Mouse (Mus musculus) forebrain, embryonic 13.5 days (tissue): ENCODE measurements around the gene Nomo1. TPM values are rescaled to one million over a fixed set of nuclear protein-coding genes. Genes with fewer than 3 reads are reported as not detected.

Experiments used
- ATAC-seq: fragments of 200-750 bp; cut with Nextera tagmentation; 2 replicates; pipeline ENCODE4 v1.8.0; 2017
- H3K27ac ChIP-seq: fragments of 300-500 bp; sonication (generic); 2 replicates; pipeline ENCODE4 v1.5.1; 2015; ENCODE audit warnings: inconsistent platforms, mild to moderate bottlenecking, moderate library complexity
- H3K27me3 ChIP-seq: fragments of 300-500 bp; sonication (generic); 2 replicates; pipeline ENCODE4 v1.6.1; 2015; ENCODE audit warnings: mild to moderate bottlenecking, inconsistent platforms
- H3K36me3 ChIP-seq: fragments of 300-500 bp; sonication (generic); 2 replicates; pipeline ENCODE4 v1.6.1; 2015; ENCODE audit warnings: mild to moderate bottlenecking, inconsistent platforms; ENCODE audit not compliant: poor library complexity, severe bottlenecking
- H3K4me1 ChIP-seq: fragments of 300-500 bp; sonication (generic); 2 replicates; pipeline ENCODE4 v1.6.1; 2015; ENCODE audit warnings: inconsistent platforms
- H3K4me2 ChIP-seq: fragments of 300-500 bp; sonication (generic); 2 replicates; pipeline ENCODE4 v1.6.1; 2015; ENCODE audit warnings: inconsistent platforms, mild to moderate bottlenecking, moderate library complexity
- H3K4me3 ChIP-seq: fragments of 300-500 bp; sonication (generic); 2 replicates; pipeline ENCODE4 v1.5.1; 2015; ENCODE audit warnings: mild to moderate bottlenecking, inconsistent platforms
- H3K9ac ChIP-seq: fragments of 300-500 bp; sonication (generic); 2 replicates; pipeline ENCODE4 v1.6.1; 2015; ENCODE audit warnings: mild to moderate bottlenecking, inconsistent platforms
- H3K9me3 ChIP-seq: fragments of 300-500 bp; sonication (generic); replicated peaks from 2 replicates; pipeline ENCODE4 v1.6.1; 2016; ENCODE audit warnings: inconsistent platforms
- WGBS: fragments of 180-500 bp; shearing (Covaris S2); methylation state at CpG from one replicate; pipeline ENCODE4 v1.1.7; 2015; 5-methylcytosine and 5-hydroxymethylcytosine counted together
- polyA plus RNA-seq: library from polyadenylated mRNA; unstranded; fragments of >200 nt; fragmentation: Nextera tagmentation; extraction: Ambion mirVana; gene quantifications from 2 replicates; pipeline ENCODE4 v1.2.1, GENCODE M21; 2015

The Nomo1 gene
- polyA plus RNA-seq, 1 experiment from 2014 or later, result 30.7 TPM

DNA sequence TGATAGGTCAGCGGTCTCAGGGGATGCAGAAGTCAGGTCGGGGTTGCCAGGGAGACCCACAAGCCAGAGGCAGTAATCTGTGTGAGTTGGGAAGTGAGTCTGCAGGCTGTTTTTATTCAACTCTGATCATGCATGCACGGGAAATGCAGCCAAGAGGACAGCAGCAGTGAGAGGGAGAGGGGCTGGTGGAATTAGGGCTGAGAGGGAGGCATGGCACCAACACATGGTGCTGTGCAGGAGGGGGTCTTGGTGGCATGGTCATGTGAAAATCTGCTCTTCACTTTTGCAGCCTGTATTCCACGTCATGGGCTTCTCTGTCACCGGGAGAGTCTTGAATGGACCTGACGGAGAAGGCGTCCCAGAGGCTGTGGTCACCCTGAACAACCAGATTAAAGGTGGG is 16.5 kb downstream of the Nomo1 start:
- no peak overlapping the region for H3K4me3 ChIP-seq
- no peak overlapping the region for H3K9ac ChIP-seq
- 78% methylated on average over 7 of the region's 7 CpGs for WGBS
- no peaks in the 10 kb centered on the region for H3K9me3 ChIP-seq
- no peaks in the 10 kb centered on the region for H3K27me3 ChIP-seq
- H3K4me1 ChIP-seq, result no peaks in the 10 kb centered on the region
- no peak for ATAC-seq
- no peak overlapping the region for H3K4me2 ChIP-seq
- H3K27ac ChIP-seq, result no peak overlapping the region
- H3K36me3 ChIP-seq, result peaks cover 82% of the 10 kb centered on the region

DNA sequence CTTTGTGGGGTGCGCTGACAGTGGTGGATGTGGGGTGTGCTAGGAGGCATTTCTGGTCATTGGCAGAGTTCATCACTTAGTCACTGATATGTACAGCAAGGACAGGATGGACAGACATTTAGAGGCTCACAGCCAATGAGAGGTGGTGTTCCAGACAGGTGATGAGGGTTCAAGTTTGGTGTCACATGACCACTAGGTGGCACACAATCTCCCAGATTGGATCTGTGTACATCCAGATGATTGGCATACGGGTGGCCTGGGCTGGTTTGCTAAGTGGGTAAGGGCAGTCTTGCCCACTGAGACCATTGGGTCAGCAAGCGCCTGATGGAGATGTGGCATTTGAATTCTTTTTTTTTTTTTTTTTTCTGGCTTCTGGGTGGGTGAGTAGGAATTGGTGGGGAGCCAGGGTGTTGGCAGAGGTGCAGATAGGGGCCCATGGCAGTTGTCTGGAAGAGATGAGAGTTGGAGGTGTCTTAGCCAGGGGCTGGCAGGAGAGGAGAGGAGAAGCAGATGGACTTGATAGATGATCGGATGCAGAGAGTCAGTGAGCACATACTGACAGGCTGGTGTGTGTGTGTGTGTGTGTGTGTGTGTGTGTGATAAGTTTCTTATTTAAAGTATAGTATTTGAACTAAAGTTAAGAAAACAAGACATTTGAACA is 18.8 kb downstream of the Nomo1 start:
- ATAC-seq, result peak; percentile 41; the same call in 1 of the 2 replicates
- H3K4me3 ChIP-seq, result no peak overlapping the region

DNA sequence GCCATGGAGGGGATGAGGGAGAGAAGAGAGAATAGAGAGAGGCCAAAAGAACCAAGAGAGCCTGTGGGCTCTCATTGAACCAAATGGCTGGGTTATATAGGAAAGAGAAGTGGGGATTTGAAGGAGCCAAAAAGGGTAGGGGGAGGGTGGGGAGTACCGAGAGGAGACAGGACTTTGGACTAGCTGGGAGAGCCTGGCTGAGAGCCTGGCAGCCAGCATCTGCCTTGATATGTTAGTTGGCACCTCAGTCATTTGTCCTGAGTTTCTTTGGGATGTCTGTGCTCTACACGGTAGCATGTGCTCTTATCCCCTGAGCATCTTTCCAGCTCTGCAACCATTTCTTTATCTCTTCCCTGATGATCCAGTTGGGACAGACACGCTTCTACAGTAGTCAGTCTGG is 20.1 kb downstream of the Nomo1 start:
- Histone ChIP-seq H3K4me2 (no peak overlapping the region), H3K27ac (no peak overlapping the region), H3K4me3 (no peak overlapping the region), H3K27me3 (no peaks in the 10 kb centered on the region), H3K9me3 (no peaks in the 10 kb centered on the region), H3K4me1 (no peaks in the 10 kb centered on the region), H3K9ac (no peak overlapping the region), H3K36me3 (peaks cover 82% of the 10 kb centered on the region)
- 83% methylated on average over 3 of the region's 3 CpGs for WGBS
- ATAC-seq, result no peak

More for the DNA sequence above, 18.8 kb downstream of the Nomo1 start:
- 89% methylated on average over 4 of the region's 4 CpGs for WGBS
- Histone ChIP-seq H3K4me1 (no peaks in the 10 kb centered on the region), H3K4me2 (no peak overlapping the region), H3K27me3 (no peaks in the 10 kb centered on the region), H3K9ac (no peak overlapping the region), H3K9me3 (no peaks in the 10 kb centered on the region), H3K27ac (no peak overlapping the region), H3K36me3 (peaks cover 82% of the 10 kb centered on the region)

DNA sequence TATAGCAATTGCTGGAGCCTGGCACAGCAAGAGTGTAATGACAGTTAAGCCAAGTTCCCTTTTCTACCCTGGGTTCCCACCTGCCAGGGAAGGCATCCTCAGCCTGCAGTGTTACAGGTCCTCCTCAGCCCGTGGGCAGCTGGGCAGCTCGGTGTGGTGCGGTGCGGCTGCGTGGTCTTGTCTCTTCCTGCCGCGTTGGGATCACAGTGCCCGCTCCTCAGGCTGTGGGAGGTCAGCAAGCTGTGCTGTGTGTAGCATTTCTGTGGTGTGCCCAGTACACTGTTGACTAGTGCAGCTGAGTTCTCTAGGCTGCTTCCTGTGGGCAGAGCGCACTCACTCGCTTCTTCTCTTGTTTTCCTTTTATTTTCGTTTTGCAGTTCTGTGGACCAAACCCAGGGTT is 25.4 kb downstream of the Nomo1 start:
- Histone ChIP-seq H3K4me2 (no peak overlapping the region), H3K9ac (no peak overlapping the region), H3K4me1 (no peaks in the 10 kb centered on the region), H3K36me3 (peaks cover 92% of the 10 kb centered on the region), H3K9me3 (no peaks in the 10 kb centered on the region), H3K4me3 (no peak overlapping the region), H3K27ac (no peak overlapping the region), H3K27me3 (no peaks in the 10 kb centered on the region)
- no peak for ATAC-seq
- WGBS, result 93% methylated on average over 11 of the region's 11 CpGs

DNA sequence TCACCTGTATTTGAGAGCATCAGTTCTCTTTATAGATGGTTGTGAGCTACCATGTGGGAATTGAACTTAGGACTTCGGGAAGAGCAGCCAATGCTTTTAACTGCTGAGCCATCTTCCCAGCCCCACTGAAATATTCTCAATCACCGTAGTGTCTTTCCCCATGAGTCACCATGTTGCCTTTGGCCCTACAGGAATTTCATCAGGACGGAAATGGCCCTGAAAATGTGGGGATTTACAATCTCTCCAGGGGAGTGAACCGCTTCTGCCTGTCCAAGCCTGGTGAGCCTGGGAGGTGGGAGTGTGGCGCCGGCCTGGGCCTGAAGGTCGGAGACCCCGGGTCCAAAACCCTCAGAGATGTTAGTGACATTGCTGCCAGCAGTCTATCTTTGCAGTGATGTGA is 27.2 kb downstream of the Nomo1 start:
- Histone ChIP-seq H3K9me3 (no peaks in the 10 kb centered on the region), H3K4me3 (no peak overlapping the region), H3K4me2 (no peak overlapping the region), H3K4me1 (no peaks in the 10 kb centered on the region), H3K27me3 (no peaks in the 10 kb centered on the region), H3K9ac (no peak overlapping the region), H3K27ac (no peak overlapping the region), H3K36me3 (peaks cover 88% of the 10 kb centered on the region)
- whole genome bisulfite sequencing, result 95% methylated on average over 8 of the region's 8 CpGs
- ATAC-seq, result no peak

DNA sequence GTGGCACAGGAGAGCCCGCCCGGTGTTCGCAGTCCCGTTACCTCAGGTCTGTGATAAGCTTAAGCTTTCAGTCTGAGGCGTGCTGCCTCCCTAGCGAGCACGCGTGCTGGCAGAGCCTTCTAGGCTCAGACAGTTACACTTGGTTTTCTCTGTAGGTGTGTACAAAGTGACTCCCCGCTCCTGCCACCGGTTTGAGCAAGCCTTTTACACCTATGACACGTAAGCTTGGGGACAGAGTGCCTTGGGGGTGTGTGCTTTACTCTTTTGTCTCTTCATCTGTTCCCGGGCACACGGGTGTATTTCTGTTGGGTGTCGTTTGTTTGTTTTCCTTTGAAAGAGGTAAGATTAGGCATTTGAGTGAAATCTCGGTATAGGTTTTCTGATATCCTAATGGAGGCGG is 28.1 kb downstream of the Nomo1 start:
- no peaks in the 10 kb centered on the region for H3K9me3 ChIP-seq
- H3K36me3 ChIP-seq, result peaks cover 90% of the 10 kb centered on the region
- H3K4me2 ChIP-seq, result no peak overlapping the region
- no peak overlapping the region for H3K9ac ChIP-seq
- no peaks in the 10 kb centered on the region for H3K27me3 ChIP-seq
- H3K4me1 ChIP-seq, result no peaks in the 10 kb centered on the region
- no peak overlapping the region for H3K27ac ChIP-seq
- no peak for ATAC-seq
- WGBS, result 94% methylated on average over 16 of the region's 16 CpGs
- no peak overlapping the region for H3K4me3 ChIP-seq

DNA sequence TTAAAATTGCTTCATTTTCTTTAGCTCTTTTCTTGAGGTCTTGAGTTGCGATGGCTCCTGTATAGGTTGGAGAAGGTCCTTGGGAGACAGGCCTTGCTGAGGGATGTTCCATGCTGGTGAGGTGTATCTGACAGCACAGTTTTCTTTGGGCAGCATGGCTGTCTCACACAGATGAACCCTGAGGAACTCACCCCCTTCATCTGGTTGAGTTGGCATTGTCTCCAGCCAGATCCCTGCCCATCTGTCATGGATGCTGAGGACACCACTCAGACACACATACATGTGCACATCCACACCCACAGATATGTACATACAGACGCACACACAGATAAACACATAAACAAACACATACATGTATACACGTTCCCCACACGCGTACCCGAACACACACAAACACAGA is 29.8 kb downstream of the Nomo1 start:
- H3K4me3 ChIP-seq, result no peak overlapping the region
- ATAC-seq, result no peak
- WGBS, result 95% methylated on average over 6 of the region's 6 CpGs
- no peak overlapping the region for H3K9ac ChIP-seq
- no peak overlapping the region for H3K27ac ChIP-seq
- H3K9me3 ChIP-seq, result no peaks in the 10 kb centered on the region
- no peak overlapping the region for H3K4me2 ChIP-seq
- H3K27me3 ChIP-seq, result no peaks in the 10 kb centered on the region
- peaks cover 90% of the 10 kb centered on the region for H3K36me3 ChIP-seq
- no peaks in the 10 kb centered on the region for H3K4me1 ChIP-seq

DNA sequence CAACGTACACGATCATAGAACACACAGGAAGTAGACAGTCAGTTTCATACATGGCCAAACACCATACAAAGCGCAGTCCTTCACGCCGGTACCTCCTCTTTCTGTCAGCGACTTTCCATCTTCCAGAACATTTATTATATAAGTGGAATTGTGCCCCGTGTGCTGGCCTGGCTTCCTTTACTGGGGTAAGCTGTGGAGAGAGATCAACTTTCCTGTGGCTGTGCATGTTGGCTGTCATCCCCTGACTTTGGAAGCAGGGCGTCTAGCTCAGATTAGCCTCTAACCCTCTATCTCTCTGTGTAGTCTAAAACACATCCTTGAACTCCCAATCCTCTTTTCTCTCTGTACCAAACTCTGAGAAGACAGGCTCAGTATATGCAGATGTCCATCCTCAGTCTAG is 35.3 kb downstream of the Nomo1 start:
- 93% methylated on average over 8 of the region's 8 CpGs for WGBS
- H3K36me3 ChIP-seq, result peaks cover 95% of the 10 kb centered on the region

DNA sequence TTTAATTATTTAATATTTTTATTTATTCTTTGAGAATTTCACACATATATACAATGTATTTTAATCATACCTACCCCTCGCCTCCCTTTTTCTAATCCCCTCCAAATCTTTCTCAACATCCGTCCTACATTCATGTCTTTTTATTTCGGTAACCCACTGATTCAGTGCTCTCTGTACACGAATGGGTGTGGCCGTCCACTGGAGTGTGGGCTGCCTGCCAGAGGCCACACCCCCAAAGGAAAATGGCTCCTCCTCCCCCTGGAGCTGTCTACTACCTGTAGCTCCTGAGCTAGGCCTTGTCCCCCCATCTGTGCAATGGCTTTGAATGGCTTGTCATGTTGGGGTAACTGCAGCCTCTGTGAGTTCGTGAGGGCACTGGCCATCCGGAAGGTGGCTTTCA is 43.3 kb downstream of the Nomo1 start:
- Histone ChIP-seq H3K36me3 (peaks cover 95% of the 10 kb centered on the region), H3K4me1 (peaks cover 9% of the 10 kb centered on the region; the same call in 1 of the 2 replicates), H3K9me3 (no peaks in the 10 kb centered on the region), H3K9ac (no peak overlapping the region), H3K4me2 (no peak overlapping the region), H3K4me3 (no peak overlapping the region), H3K27me3 (no peaks in the 10 kb centered on the region), H3K27ac (no peak overlapping the region)
- no peak for ATAC-seq
- 89% methylated on average over 7 of the region's 7 CpGs for WGBS

More for the DNA sequence above, 35.3 kb downstream of the Nomo1 start:
- Histone ChIP-seq H3K27me3 (no peaks in the 10 kb centered on the region), H3K9ac (no peak overlapping the region), H3K4me3 (no peak overlapping the region), H3K4me1 (no peaks in the 10 kb centered on the region), H3K9me3 (no peaks in the 10 kb centered on the region), H3K27ac (no peak overlapping the region), H3K4me2 (no peak overlapping the region)
- no peak for ATAC-seq

DNA sequence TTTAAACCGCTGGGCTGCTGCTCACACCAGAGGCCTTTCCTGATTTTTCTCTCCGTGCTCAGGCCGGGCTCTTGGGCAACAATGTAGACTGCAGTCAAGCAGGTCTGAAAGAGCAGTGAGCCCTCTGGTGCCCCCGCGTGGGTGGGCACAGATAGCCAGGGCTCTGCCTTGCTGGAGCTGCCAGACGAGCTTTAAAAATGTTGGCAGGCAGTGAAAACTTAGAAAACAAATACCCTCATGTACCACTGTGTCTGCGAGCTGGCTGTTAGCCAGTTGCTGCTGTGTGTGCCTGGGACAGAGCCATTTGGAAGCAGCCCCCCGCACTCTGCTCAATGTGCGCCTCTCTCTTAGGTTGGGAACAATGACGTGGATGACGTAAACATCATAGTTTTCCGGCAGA is 44.2 kb downstream of the Nomo1 start:
- ATAC-seq, result peak; percentile 78
- peaks cover 96% of the 10 kb centered on the region for H3K36me3 ChIP-seq
- H3K4me2 ChIP-seq, result no peak overlapping the region
- H3K27ac ChIP-seq, result no peak overlapping the region
- H3K9ac ChIP-seq, result no peak overlapping the region
- WGBS, result 67% methylated on average over 12 of the region's 12 CpGs
- no peak overlapping the region for H3K4me3 ChIP-seq
- H3K27me3 ChIP-seq, result no peaks in the 10 kb centered on the region
- H3K4me1 ChIP-seq, result peaks cover 9% of the 10 kb centered on the region; the same call in 1 of the 2 replicates
- no peaks in the 10 kb centered on the region for H3K9me3 ChIP-seq

DNA sequence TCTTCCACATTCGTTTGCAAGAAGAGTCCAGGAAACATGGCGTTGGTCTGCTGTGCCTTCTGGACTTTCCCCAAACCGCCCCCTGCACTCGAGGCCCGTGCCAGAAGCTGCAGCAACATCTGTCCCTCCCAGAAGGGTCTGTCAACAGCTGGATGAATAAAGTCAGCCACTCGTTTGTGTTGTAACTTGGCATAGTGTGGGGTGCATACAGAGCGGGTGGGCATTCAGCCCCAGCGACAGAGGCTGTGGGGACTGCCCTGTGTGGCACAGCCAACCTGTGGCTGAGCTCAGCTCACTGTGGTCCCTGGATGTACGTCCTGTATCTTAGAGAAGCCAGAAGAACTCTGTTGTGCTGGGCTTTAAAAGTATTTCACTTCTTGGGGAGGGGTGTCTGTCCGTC is 50.5 kb downstream of the Nomo1 start:
- Histone ChIP-seq H3K9me3 (no peaks in the 10 kb centered on the region), H3K27me3 (no peaks in the 10 kb centered on the region), H3K4me3 (no peak overlapping the region), H3K4me1 (no peaks in the 10 kb centered on the region), H3K4me2 (no peak overlapping the region), H3K36me3 (peaks cover 61% of the 10 kb centered on the region), H3K27ac (no peak overlapping the region), H3K9ac (no peak overlapping the region)
- whole genome bisulfite sequencing, result 91% methylated on average over 10 of the region's 10 CpGs
- ATAC-seq, result no peak

DNA sequence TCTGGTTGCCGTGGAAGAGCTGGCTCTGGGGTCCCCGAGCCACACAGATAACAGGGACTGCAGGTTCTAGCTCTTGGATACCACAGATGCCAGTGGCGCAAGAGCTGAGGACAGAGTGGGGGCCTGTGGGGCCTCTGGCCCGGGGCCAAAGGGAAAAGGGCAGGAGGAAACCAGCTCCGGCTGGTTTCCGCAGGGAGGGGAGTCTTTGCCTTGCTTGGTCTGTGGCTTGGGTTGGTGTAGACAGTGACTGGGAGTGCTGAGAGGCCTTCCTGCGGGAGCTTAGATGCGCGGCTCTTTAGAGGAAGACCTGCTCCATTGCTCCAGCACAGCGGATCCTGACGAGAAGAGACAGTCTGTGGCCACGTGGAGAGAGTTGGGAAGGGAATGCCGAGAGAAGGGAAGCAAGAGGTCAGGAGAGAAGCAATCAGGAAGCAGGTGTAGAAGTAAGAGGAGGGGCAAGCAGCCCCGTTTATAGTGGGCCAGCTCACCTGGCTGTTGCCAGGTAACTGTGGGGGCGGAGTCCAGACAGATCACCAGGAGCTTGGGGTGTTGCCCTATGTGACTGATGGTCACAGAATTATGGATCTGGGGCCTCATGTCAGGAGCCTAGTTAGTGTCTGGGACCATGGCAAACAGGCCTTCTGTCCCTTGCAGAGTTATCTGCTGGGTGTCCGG is 51.5 kb downstream of the Nomo1 start:
- Histone ChIP-seq H3K9ac (no peak overlapping the region), H3K4me1 (no peaks in the 10 kb centered on the region), H3K4me2 (no peak overlapping the region), H3K4me3 (no peak overlapping the region), H3K9me3 (no peaks in the 10 kb centered on the region), H3K27ac (no peak overlapping the region), H3K36me3 (peaks cover 52% of the 10 kb centered on the region), H3K27me3 (no peaks in the 10 kb centered on the region)
- no peak for ATAC-seq
- 76% methylated on average over 16 of the region's 16 CpGs for WGBS

DNA sequence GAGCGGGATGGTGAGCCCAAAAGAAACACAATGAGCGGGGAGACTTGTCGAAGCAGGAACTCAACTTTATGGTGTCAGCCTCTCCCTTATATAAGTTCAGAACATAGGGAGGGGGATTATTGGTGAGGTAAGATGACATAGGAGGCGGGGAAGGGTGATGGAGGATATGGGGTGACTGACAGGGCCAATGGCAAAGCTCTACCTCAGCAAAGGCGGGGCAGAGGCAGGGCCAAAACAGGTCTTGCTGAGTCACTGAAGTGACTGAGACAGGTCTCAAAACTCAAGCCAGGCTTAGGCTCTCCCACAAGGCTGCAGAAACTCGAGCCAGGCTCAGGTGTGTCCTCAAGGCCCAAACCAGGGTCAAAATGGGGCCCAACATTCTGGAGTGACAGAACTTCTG is 52.9 kb downstream of the Nomo1 start:
- Histone ChIP-seq H3K9me3 (no peaks in the 10 kb centered on the region), H3K4me2 (no peak overlapping the region), H3K36me3 (peaks cover 38% of the 10 kb centered on the region), H3K4me3 (no peak overlapping the region), H3K27ac (no peak overlapping the region), H3K9ac (no peak overlapping the region), H3K27me3 (no peaks in the 10 kb centered on the region), H3K4me1 (no peaks in the 10 kb centered on the region)
- 91% methylated on average over 6 of the region's 6 CpGs for WGBS
- no peak for ATAC-seq
